ENCODE assay signal across 11 mouse cellular contexts in genomic region chr15:7194748-7195221, GRCm38 (mm10).
DNase-seq lines count a peak whose midpoint lies in the region; ATAC-seq lines count a peak whose summit lies in the region.
"Had no signal": no experiment of that assay in that cellular context is flagged by ENCODE, and none has a peak within 500 bp of the region (broad histone marks: within the 10 kb centered on the region; RNA-seq: fewer than 3 reads in every experiment).

No protein-coding gene starts in this region.

- no peak for ATAC-seq in kidney, embryonic 14.5 days (ENCODE audit: low FRiP score, low TSS enrichment)

- H3K4me1 ChIP-seq in forebrain, embryonic 10.5 days = peaks cover 57% of the 10 kb centered on the region
- H3K4me1 ChIP-seq in midbrain, embryonic 10.5 days = peaks cover 70% of the 10 kb centered on the region
- no peaks in the 10 kb centered on the region for H3K4me1 ChIP-seq in kidney, embryonic 14.5 days (ENCODE audit: control insufficient read depth, insufficient read depth, low read length)

- no peak overlapping the region for H3K9ac ChIP-seq in kidney, embryonic 14.5 days (ENCODE audit: low read depth, low read length)
- H3K9ac ChIP-seq: embryonic facial prominence, embryonic 15.5 days had no signal

- H3K9me3 ChIP-seq in forebrain, embryonic 10.5 days = no peaks in the 10 kb centered on the region
- no peaks in the 10 kb centered on the region for H3K9me3 ChIP-seq in midbrain, embryonic 10.5 days (replicated peaks)
- no peaks in the 10 kb centered on the region for H3K9me3 ChIP-seq in kidney, embryonic 14.5 days (ENCODE audit: control insufficient read depth, low read length)
- H3K9me3 ChIP-seq: embryonic facial prominence, embryonic 15.5 days had no signal

- no peaks in the 10 kb centered on the region for H3K27me3 ChIP-seq in forebrain, embryonic 10.5 days (ENCODE audit: poor library complexity, severe bottlenecking)
- H3K27me3 ChIP-seq in midbrain, embryonic 10.5 days (ENCODE audit: low read depth, poor library complexity, severe bottlenecking) = no peaks in the 10 kb centered on the region
- no peaks in the 10 kb centered on the region for H3K27me3 ChIP-seq in kidney, embryonic 14.5 days (ENCODE audit: control insufficient read depth, insufficient read depth, low read length)
- H3K27me3 ChIP-seq: embryonic facial prominence, embryonic 15.5 days had no signal

- 0 out of 2 replicates have a peak overlapping the region, but pooled peaks have one; percentile 44 for H3K27ac ChIP-seq in forebrain, embryonic 10.5 days
- peak overlapping the region; percentile 74 for H3K27ac ChIP-seq in midbrain, embryonic 10.5 days (replicated peaks)
- no peak overlapping the region for H3K27ac ChIP-seq in kidney, embryonic 14.5 days (ENCODE audit: low read depth, low read length)
- H3K27ac ChIP-seq: embryonic facial prominence, embryonic 15.5 days had no signal

- H3K4me2 ChIP-seq in kidney, embryonic 14.5 days (replicated peaks; ENCODE audit: low read depth, low read length) = no peak overlapping the region
- H3K4me2 ChIP-seq: embryonic facial prominence, embryonic 15.5 days had no signal

- no peak overlapping the region for H3K4me3 ChIP-seq in forebrain, embryonic 10.5 days
- H3K4me3 ChIP-seq in midbrain, embryonic 10.5 days = peak overlapping the region; percentile 17; the same call in 1 of the 2 replicates
- no peak overlapping the region for H3K4me3 ChIP-seq in kidney, embryonic 14.5 days (ENCODE audit: low read length)
- H3K4me3 ChIP-seq: embryonic facial prominence, embryonic 15.5 days; heart, adult 2 months had no signal

- 35% methylated on average over 6 of the region's 6 CpGs for WGBS in forebrain, embryonic 10.5 days
- 25% methylated on average over 6 of the region's 6 CpGs for WGBS in midbrain, embryonic 10.5 days
- 77% methylated on average over 6 of the region's 6 CpGs for WGBS in kidney, embryonic 14.5 days

- intact Hi-C loops in heart, postnatal 10 days (cut with DNase I) = no loop called here

- DNase-seq in heart, adult 11 months = peak; percentile 42
- DNase-seq in heart, postnatal 10 days = no peak
- DNase-seq in Muller cell, postnatal 12 days (ENCODE audit: inconsistent ontology term) = peak; percentile 59
- no peak for DNase-seq in forebrain, embryonic 10.5 days (ENCODE audit: extremely low spot score, low spot score)
- DNase-seq in midbrain, embryonic 10.5 days (ENCODE audit: low spot score) = peak; percentile 37
- no peak for DNase-seq in frontal cortex, postnatal 14 days (ENCODE audit: low spot score in 2 of 2)
- no peak for DNase-seq in urinary bladder, postnatal 14 days (ENCODE audit: low spot score)
- DNase-seq: heart, adult 2 months; lung, postnatal 4 days had no signal

- H3K36me3 ChIP-seq in forebrain, embryonic 10.5 days (replicated peaks) = peaks cover 11% of the 10 kb centered on the region; the same call in 1 of the 2 replicates
- H3K36me3 ChIP-seq in midbrain, embryonic 10.5 days = peaks cover 19% of the 10 kb centered on the region
- peaks cover 6% of the 10 kb centered on the region; the same call in 1 of the 2 replicates for H3K36me3 ChIP-seq in kidney, embryonic 14.5 days (ENCODE audit: control insufficient read depth, insufficient read depth, low read length)

Comparison
In these comparisons a context has a peak if more than half of its experiments do, and no peak if none do; other contexts are left out.
1. DNase-seq: peak in heart, adult 11 months (single experiment), Muller cell, postnatal 12 days (single experiment) and midbrain, embryonic 10.5 days (single experiment); none in heart, postnatal 10 days (0 of 2), forebrain, embryonic 10.5 days (single experiment), frontal cortex, postnatal 14 days (0 of 2) and urinary bladder, postnatal 14 days (single experiment).